Mouse (Mus musculus) CD4-positive, CD25-positive, alpha-beta regulatory T cell, adult 9 weeks (primary cell): ENCODE measurements around the gene Selenof. TPM values are rescaled to one million over a fixed set of nuclear protein-coding genes. Genes with fewer than 3 reads are reported as not detected.

Experiments
- polyA plus RNA-seq: library from polyadenylated mRNA; unstranded; fragments of 100-300 nt; shearing (Covaris generic); gene quantifications from one replicate; pipeline ENCODE4 v1.2.1, GENCODE M21; 2017

Selenof gene
- polyA plus RNA-seq: 457 TPM

GRCm38 (mm10) chr3:144570047-144570815 lies at the start of gene Selenof, which contains the start of gene Hs2st1:
Gene Selenof, plus strand, starts transcription at chr3:144570304.
Gene Hs2st1, minus strand, starts transcription at chr3:144570181.

Other genes starting within 250 kb of the Selenof start
- 1.8 TPM for gene Hs2st1, start 123 bp upstream of the Selenof start, polyA plus RNA-seq
- 54.2 TPM for gene Sh3glb1, start 150.0 kb downstream of the Selenof start, polyA plus RNA-seq
- gene Clca3a1, start 190.7 kb downstream of the Selenof start, polyA plus RNA-seq: not detected
- not detected for gene Clca3a2, start 249.2 kb downstream of the Selenof start, polyA plus RNA-seq